Mouse (Mus musculus) thymus, adult 2 months (tissue): ENCODE results near the gene Vmn2r8.
"Not testable (repeated sequence)": the region's sequence is repeated elsewhere in the genome, so short reads cannot be mapped to it uniquely, and the experiment has no call there.

Source experiments
- CTCF ChIP-seq: fragments of 200-500 bp; IDR thresholded peaks from 2 replicates; pipeline ENCODE4 v1.5.1; 2012; ENCODE audit warnings: mild to moderate bottlenecking, control low read depth, low read length, moderate library complexity, borderline replicate concordance; ENCODE audit not compliant: control insufficient read depth, poor library complexity, insufficient read depth; ENCODE audit errors: extremely low read depth
- POLR2A ChIP-seq: fragments of 200-500 bp; IDR thresholded peaks from 2 replicates; pipeline ENCODE4 v1.6.1; 2012; ENCODE audit warnings: mild to moderate bottlenecking, low read length, control low read depth, moderate library complexity; ENCODE audit not compliant: control insufficient read depth, poor library complexity, insufficient read depth; ENCODE audit errors: extremely low read depth

DNA sequence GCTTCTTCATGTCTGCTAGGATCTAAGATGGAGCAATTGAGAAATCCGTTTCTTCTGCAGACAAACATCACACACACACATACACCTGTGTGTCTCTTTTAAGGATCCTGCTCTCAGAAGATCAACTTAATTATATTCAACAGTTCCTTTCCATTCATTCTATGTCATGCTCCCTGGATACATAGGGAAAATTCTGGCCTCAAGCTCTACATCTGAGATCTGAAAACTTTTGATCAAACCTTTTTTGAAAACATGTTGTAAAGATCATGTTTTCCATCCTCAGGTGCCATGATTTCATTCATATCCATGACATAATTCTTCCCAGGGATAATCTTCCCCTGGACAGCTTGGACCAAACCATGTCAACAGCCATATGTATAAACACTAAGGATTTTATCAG lies 43.9 kb upstream of the Vmn2r8 start, which contains the start of gene Vmn2r9:
- TF ChIP-seq CTCF, POLR2A: not testable (repeated sequence)
